Comparison of ENCODE assay signal across 10 mouse cellular contexts in the genomic region with DNA sequence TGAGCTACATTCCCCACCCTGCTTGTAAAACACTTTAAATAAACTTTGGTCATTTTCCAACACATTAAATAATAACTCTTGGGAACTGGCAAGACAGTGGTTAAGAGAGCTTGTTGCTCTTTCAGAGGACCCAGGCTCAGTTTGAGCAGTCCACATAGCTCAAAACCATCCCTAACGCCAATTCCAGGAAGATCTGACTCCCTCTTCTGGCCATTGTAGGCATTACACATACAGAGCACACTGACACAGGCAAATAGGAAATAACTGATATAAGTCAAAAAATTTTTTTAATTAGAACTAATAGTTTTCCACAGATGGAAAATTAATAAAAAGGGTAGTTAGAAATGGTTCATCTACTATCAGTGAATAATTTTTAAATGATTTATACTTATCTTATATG.
DNase-seq lines count a peak whose midpoint lies in the region; ATAC-seq and TF ChIP-seq lines count a peak whose summit lies in the region.
"Had no signal": no experiment of that assay in that cellular context is flagged by ENCODE, and none has a peak within 500 bp of the region (broad histone marks: within the 10 kb centered on the region; RNA-seq: fewer than 3 reads in every experiment).

No protein-coding gene starts in this region.

- no peaks in the 10 kb centered on the region for H3K9me3 ChIP-seq in forebrain, embryonic 12.5 days
- H3K9me3 ChIP-seq: midbrain, embryonic 12.5 days had no signal

- peak; percentile 21 for DNase-seq in gastrocnemius, adult 18-20 months (ENCODE audit: low spot score)
- no peak for DNase-seq in gastrocnemius, postnatal 10 days
- no peak for DNase-seq in lung, adult 2 months
- no peak for DNase-seq in lung, adult 18-20 months
- DNase-seq in NIH3T3 (ENCODE audit: low read depth): peak; percentile 33
- peak; percentile 22 for DNase-seq in lung, postnatal 14 days
- no peak for DNase-seq in retina, embryonic 14.5 days (ENCODE audit: low spot score)

- H3K4me3 ChIP-seq in lung, adult 2 months (replicated peaks; ENCODE audit: extremely low read depth, low read depth, low read length): no peak overlapping the region
- H3K4me3 ChIP-seq in forebrain, embryonic 12.5 days (replicated peaks): no peak overlapping the region
- H3K4me3 ChIP-seq: erythroblast, embryonic 14.5 days; midbrain, embryonic 12.5 days had no signal

- peak; percentile 12; the same call in 1 of the 2 replicates for TF ChIP-seq CTCF in lung, adult 2 months (IDR thresholded peaks at IDR 0.05; ENCODE audit: insufficient read depth, low read length)

- no peak overlapping the region for H3K4me2 ChIP-seq in forebrain, embryonic 12.5 days
- H3K4me2 ChIP-seq: midbrain, embryonic 12.5 days had no signal

- no peaks in the 10 kb centered on the region for H3K4me1 ChIP-seq in lung, adult 2 months (ENCODE audit: control insufficient read depth, insufficient read depth, low read length)
- H3K4me1 ChIP-seq in forebrain, embryonic 12.5 days: no peaks in the 10 kb centered on the region
- H3K4me1 ChIP-seq: midbrain, embryonic 12.5 days had no signal

- 37% methylated on average over 1 of the region's 1 CpGs for WGBS in lung, adult 2 months
- WGBS in forebrain, embryonic 12.5 days: 22% methylated on average over 1 of the region's 1 CpGs

- no peak overlapping the region for H3K9ac ChIP-seq in forebrain, embryonic 12.5 days
- H3K9ac ChIP-seq: midbrain, embryonic 12.5 days had no signal

- TF ChIP-seq POLR2A in lung, adult 2 months (IDR thresholded peaks at IDR 0.05; ENCODE audit: borderline replicate concordance, extremely low read depth, low read depth, low read length): no peak

- no peak overlapping the region for H3K27ac ChIP-seq in forebrain, embryonic 12.5 days
- H3K27ac ChIP-seq: midbrain, embryonic 12.5 days had no signal

- no peak for ATAC-seq in forebrain, embryonic 12.5 days (ENCODE audit: low FRiP score)

- H3K27me3 ChIP-seq in forebrain, embryonic 12.5 days: no peaks in the 10 kb centered on the region
- H3K27me3 ChIP-seq: midbrain, embryonic 12.5 days had no signal

- H3K36me3 ChIP-seq in forebrain, embryonic 12.5 days (replicated peaks): no peaks in the 10 kb centered on the region
- H3K36me3 ChIP-seq: midbrain, embryonic 12.5 days had no signal

Comparison
In these comparisons a context has a peak if more than half of its experiments do, and no peak if none do; other contexts are left out.
1. DNase-seq: peak in gastrocnemius, adult 18-20 months (single experiment), NIH3T3 (single experiment) and lung, postnatal 14 days (single experiment); none in gastrocnemius, postnatal 10 days (single experiment), lung, adult 2 months (single experiment), lung, adult 18-20 months (0 of 2) and retina, embryonic 14.5 days (single experiment).